In the genomic region with DNA sequence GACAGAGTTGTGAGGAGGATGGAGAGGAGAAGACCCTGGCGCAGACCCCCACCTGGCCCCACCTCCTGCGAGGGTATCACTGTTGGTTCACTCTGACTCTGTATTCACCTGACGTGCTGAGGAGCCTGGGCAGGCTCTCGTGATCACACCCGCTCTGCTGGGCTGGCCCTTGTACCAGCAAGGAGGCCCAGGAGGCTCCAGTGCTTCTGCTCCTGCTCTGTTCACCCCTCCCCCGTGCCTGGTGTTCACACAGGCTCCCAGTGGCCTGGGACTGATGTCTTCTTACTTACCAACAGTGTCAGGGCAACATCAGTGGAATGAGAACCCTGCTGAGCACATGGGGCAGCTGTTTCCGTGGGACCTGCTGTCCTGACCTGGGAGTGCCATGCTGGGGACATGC, we compare ENCODE assay signal across 20 mouse cellular contexts. TPM values are rescaled to one million over a fixed set of nuclear protein-coding genes. Genes with fewer than 3 reads are reported as not detected.
A peak's percentile ranks its signal among the peaks of the same experiment; 100 is the strongest.
DNase-seq lines count a peak whose midpoint lies in the region; ATAC-seq lines count a peak whose summit lies in the region.
"Had no signal": no experiment of that assay in that cellular context is flagged by ENCODE, and none has a peak within 500 bp of the region (broad histone marks: within the 10 kb centered on the region; RNA-seq: fewer than 3 reads in every experiment).

No protein-coding gene starts in this region.

- no peak for ATAC-seq in heart, embryonic 11.5 days (replicated peaks; ENCODE audit: insufficient number of reproducible peaks, low FRiP score, low TSS enrichment)
- ATAC-seq in limb, embryonic 12.5 days (ENCODE audit: insufficient number of reproducible peaks, insufficient read depth, low FRiP score, low TSS enrichment, low read depth): no peak

- H3K9ac ChIP-seq in heart, embryonic 11.5 days (ENCODE audit: low read depth, low read length): no peak overlapping the region
- no peak overlapping the region; the same call in 1 of the 2 replicates for H3K9ac ChIP-seq in limb, embryonic 12.5 days (replicated peaks)
- H3K9ac ChIP-seq: embryonic facial prominence, embryonic 15.5 days; heart, embryonic 12.5 days; liver, embryonic 13.5 days; lung, embryonic 14.5 days had no signal

- peak overlapping the region; percentile 65 for H3K27ac ChIP-seq in heart, embryonic 10.5 days
- no peak overlapping the region for H3K27ac ChIP-seq in heart, embryonic 11.5 days (ENCODE audit: low read depth, low read length)
- H3K27ac ChIP-seq in embryonic facial prominence, embryonic 10.5 days (replicated peaks): peak overlapping the region; percentile 71
- 0 out of 2 replicates have a peak overlapping the region, but pooled peaks have one; percentile 50 for H3K27ac ChIP-seq in limb, embryonic 12.5 days
- H3K27ac ChIP-seq: embryonic facial prominence, embryonic 15.5 days; kidney, postnatal 0 days; left cerebral cortex, adult 2 months; liver, embryonic 13.5 days had no signal

- DNase-seq in heart, embryonic 10.5 days (ENCODE audit: low spot score): no peak
- peak; percentile 22 to 53 for DNase-seq in kidney, postnatal 36 days
- no peak for DNase-seq in kidney, adult 11 months
- no peak for DNase-seq in embryonic facial prominence, embryonic 10.5 days (ENCODE audit: low spot score)
- no peak for DNase-seq in testis, postnatal 14 days (ENCODE audit: low spot score)
- DNase-seq in layer of hippocampus, adult 8-10 months (ENCODE audit: low spot score in 2 of 2): no peak
- DNase-seq: cerebellum, adult 8-10 months; heart, postnatal 36 days; liver, embryonic 13.5 days; lung, embryonic 14.5 days; lung, postnatal 36 days; right cerebral cortex, postnatal 25 days; thymus, postnatal 36 days had no signal

- H3K36me3 ChIP-seq in heart, embryonic 10.5 days: no peaks in the 10 kb centered on the region
- no peaks in the 10 kb centered on the region for H3K36me3 ChIP-seq in heart, embryonic 11.5 days (ENCODE audit: control insufficient read depth, insufficient read depth, low read length)
- H3K36me3 ChIP-seq in embryonic facial prominence, embryonic 10.5 days (replicated peaks): no peaks in the 10 kb centered on the region
- H3K36me3 ChIP-seq in limb, embryonic 12.5 days: no peaks in the 10 kb centered on the region
- H3K36me3 ChIP-seq: embryonic facial prominence, embryonic 15.5 days; heart, embryonic 12.5 days; liver, embryonic 13.5 days had no signal

- H3K4me1 ChIP-seq in heart, embryonic 10.5 days: peaks cover 52% of the 10 kb centered on the region
- H3K4me1 ChIP-seq in heart, embryonic 11.5 days (ENCODE audit: control insufficient read depth, insufficient read depth, low read length): peaks cover 33% of the 10 kb centered on the region
- peaks cover 50% of the 10 kb centered on the region for H3K4me1 ChIP-seq in embryonic facial prominence, embryonic 10.5 days
- H3K4me1 ChIP-seq in limb, embryonic 12.5 days (replicated peaks): peaks cover 51% of the 10 kb centered on the region
- H3K4me1 ChIP-seq: liver, embryonic 13.5 days had no signal

- no peaks in the 10 kb centered on the region for H3K9me3 ChIP-seq in heart, embryonic 10.5 days
- peaks cover 3% of the 10 kb centered on the region; the same call in 1 of the 2 replicates for H3K9me3 ChIP-seq in heart, embryonic 11.5 days (replicated peaks; ENCODE audit: control insufficient read depth, low read length)
- H3K9me3 ChIP-seq in embryonic facial prominence, embryonic 10.5 days: peaks cover 4% of the 10 kb centered on the region; the same call in 1 of the 2 replicates
- H3K9me3 ChIP-seq in limb, embryonic 12.5 days: peaks cover 4% of the 10 kb centered on the region; the same call in 1 of the 2 replicates
- H3K9me3 ChIP-seq: liver, embryonic 13.5 days had no signal

- H3K27me3 ChIP-seq in heart, embryonic 10.5 days (ENCODE audit: insufficient read depth, poor library complexity, severe bottlenecking): peaks cover 25% of the 10 kb centered on the region; the same call in 1 of the 2 replicates
- peaks cover 2% of the 10 kb centered on the region; the same call in 1 of the 2 replicates for H3K27me3 ChIP-seq in heart, embryonic 11.5 days (ENCODE audit: control insufficient read depth, insufficient read depth, low read length)
- peaks cover 12% of the 10 kb centered on the region for H3K27me3 ChIP-seq in embryonic facial prominence, embryonic 10.5 days (replicated peaks; ENCODE audit: low read depth, poor library complexity, severe bottlenecking)
- no peaks in the 10 kb centered on the region for H3K27me3 ChIP-seq in limb, embryonic 12.5 days
- H3K27me3 ChIP-seq: embryonic facial prominence, embryonic 15.5 days; liver, embryonic 13.5 days had no signal

- no peak overlapping the region for H3K4me2 ChIP-seq in heart, embryonic 11.5 days
- no peak overlapping the region for H3K4me2 ChIP-seq in limb, embryonic 12.5 days
- H3K4me2 ChIP-seq: embryonic facial prominence, embryonic 15.5 days; heart, embryonic 12.5 days; liver, embryonic 13.5 days; lung, embryonic 14.5 days had no signal

- WGBS in heart, embryonic 10.5 days: 39% methylated on average over 7 of the region's 7 CpGs
- WGBS in heart, embryonic 11.5 days (ENCODE audit: insufficient replicate concordance): 44% methylated on average over 7 of the region's 7 CpGs
- WGBS in embryonic facial prominence, embryonic 10.5 days: 56% methylated on average over 7 of the region's 7 CpGs
- WGBS in limb, embryonic 12.5 days: 41% methylated on average over 7 of the region's 7 CpGs

- no peak overlapping the region for H3K4me3 ChIP-seq in heart, embryonic 10.5 days
- no peak overlapping the region for H3K4me3 ChIP-seq in heart, embryonic 11.5 days (ENCODE audit: low read depth, low read length)
- no peak overlapping the region for H3K4me3 ChIP-seq in embryonic facial prominence, embryonic 10.5 days
- no peak overlapping the region for H3K4me3 ChIP-seq in limb, embryonic 12.5 days (replicated peaks)
- H3K4me3 ChIP-seq: embryonic facial prominence, embryonic 15.5 days; heart, embryonic 12.5 days; left cerebral cortex, adult 2 months; liver, embryonic 13.5 days had no signal

RNA-seq across cellular contexts. Expression of a gene that starts 42.5 kb away (rescaled TPM):
- polyA plus RNA-seq in heart, embryonic 10.5 days (2016; fragmentation: Nextera tagmentation; extraction: Ambion mirVana): 94.7 and 103 TPM in 2 replicates
- 111 and 114 TPM in 2 replicates for polyA plus RNA-seq in heart, embryonic 11.5 days (2014; fragmentation: Nextera tagmentation; extraction: Ambion mirVana)
- polyA plus RNA-seq in embryonic facial prominence, embryonic 10.5 days (2016; fragmentation: Nextera tagmentation; extraction: Ambion mirVana): 115 and 131 TPM in 2 replicates
- 176 and 187 TPM in 2 replicates for polyA plus RNA-seq in limb, embryonic 12.5 days (2016; fragmentation: Nextera tagmentation; extraction: Ambion mirVana)
- total RNA-seq in layer of hippocampus, adult 8-10 months (2022): 100 to 1,000 TPM; 103 to 126 (median 119) TPM
- total RNA-seq: CH12.LX had no signal

Comparison
In these comparisons a context has a peak if more than half of its experiments do, and no peak if none do; other contexts are left out.
1. DNase-seq: peak in kidney, postnatal 36 days (2 of 2); none in heart, embryonic 10.5 days (single experiment), kidney, adult 11 months (single experiment), embryonic facial prominence, embryonic 10.5 days (single experiment), testis, postnatal 14 days (single experiment) and layer of hippocampus, adult 8-10 months (0 of 2).